Mouse (Mus musculus): ENCODE measurements around the gene Vmn2r67.
"Not testable (repeated sequence)": the region's sequence is repeated elsewhere in the genome, so short reads cannot be mapped to it uniquely, and the experiment has no call there.

Vmn2r67 gene

DNA sequence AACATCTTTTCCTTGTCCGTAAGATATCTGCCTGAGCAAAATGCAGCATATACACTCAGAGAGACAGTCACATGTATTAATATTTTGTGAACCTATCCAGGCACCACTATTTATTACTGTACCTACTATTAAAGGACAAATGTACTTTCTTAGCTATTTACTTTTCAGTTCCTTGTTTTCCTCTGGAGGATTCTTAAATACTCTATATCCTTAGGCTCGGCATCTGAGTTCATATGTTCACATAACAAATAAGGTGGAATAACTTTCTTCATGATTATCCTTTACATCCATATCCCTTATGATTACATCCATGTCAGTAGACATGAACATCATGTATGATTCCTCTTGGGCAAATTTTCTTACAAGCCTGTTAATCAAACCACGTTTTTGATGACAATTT is at the start of gene Vmn2r67:
Vmn2r67 (minus strand) TSS at position 101 of the 400 bp plus-strand sequence.
- no peak for DNase-seq

DNA sequence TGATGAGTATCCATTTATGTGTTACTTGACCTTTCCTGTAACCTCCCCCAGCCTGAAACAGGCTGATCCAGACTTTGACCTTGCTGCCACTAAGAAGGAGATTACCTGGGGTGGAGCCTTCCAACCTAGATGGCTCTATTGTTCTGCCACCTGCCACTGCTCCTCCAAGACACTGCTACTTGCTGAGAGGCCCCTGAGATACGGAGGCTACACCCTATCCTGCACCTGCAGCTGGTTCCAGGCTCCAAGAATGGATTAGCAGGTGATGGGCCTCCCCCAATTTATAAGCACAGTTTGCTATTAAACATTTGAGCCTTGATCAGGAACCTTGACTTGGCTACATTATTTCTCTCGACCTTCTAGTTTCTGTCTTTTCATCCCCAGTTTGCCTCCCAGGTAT is 51.3 kb downstream of the Vmn2r67 start:
- DNase-seq, result not testable (repeated sequence)

All from right cerebral cortex, adult 18-20 months (tissue).